Mouse (Mus musculus) brain, embryonic 14.5 days (tissue): ENCODE data around the gene Cyp3a11. TPM values are rescaled to one million over a fixed set of nuclear protein-coding genes. Genes with fewer than 3 reads are reported as not detected.
"Not testable (repeated sequence)": the region's sequence is repeated elsewhere in the genome, so short reads cannot be mapped to it uniquely, and the experiment has no call there.

Experiments used
- DNase-seq: peaks from one replicate; pipeline ENCODE4 v3.0.0-alpha.2; 2011; ENCODE audit warnings: low read depth
- CTCF ChIP-seq: fragments of 200-500 bp; IDR thresholded peaks from 2 replicates; pipeline ENCODE4 v1.5.1; 2012; ENCODE audit warnings: inconsistent platforms, mild to moderate bottlenecking, moderate library complexity, borderline replicate concordance; ENCODE audit not compliant: insufficient read depth, insufficient read length; ENCODE audit errors: extremely low read depth
- POLR2A ChIP-seq: fragments of 200-500 bp; IDR thresholded peaks from 2 replicates; pipeline ENCODE4 v1.6.1; 2012; ENCODE audit warnings: mild to moderate bottlenecking, inconsistent platforms, borderline replicate concordance; ENCODE audit not compliant: poor library complexity, insufficient read depth, insufficient read length, severe bottlenecking; ENCODE audit errors: extremely low read depth
- polyA plus RNA-seq: library from polyadenylated mRNA; depleted of rRNA; stranded (reverse); fragments of >200 nt; gene quantifications from 2 replicates; pipeline ENCODE4 v1.2.3, GENCODE M21; 2012; rRNA removed

Cyp3a11 gene
- not detected in 2 replicates for polyA plus RNA-seq

DNA sequence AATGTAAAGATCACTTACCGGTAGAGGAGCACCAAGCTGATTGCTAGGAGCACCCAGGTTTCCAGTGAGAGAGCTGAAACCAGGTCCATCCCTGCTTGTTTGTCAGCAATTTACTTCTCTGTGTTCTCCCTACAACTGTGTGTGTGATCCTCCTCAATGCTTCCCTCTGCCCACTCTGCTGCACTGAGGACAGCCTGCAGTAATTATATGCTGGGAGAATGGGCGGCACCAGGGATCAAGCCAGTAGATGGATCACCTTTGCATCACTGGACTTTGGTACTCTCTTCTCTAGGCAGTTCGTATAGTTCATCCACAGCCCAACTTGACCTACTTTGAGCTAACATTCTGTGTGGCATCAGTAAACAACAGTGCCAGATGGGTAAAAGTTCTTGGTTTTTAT is at the start of gene Cyp3a11:
Cyp3a11 (minus strand) TSS at position 277 of the 400 bp plus-strand sequence.
- DNase-seq: no peak
- TF ChIP-seq CTCF (no peak), POLR2A (no peak)

DNA sequence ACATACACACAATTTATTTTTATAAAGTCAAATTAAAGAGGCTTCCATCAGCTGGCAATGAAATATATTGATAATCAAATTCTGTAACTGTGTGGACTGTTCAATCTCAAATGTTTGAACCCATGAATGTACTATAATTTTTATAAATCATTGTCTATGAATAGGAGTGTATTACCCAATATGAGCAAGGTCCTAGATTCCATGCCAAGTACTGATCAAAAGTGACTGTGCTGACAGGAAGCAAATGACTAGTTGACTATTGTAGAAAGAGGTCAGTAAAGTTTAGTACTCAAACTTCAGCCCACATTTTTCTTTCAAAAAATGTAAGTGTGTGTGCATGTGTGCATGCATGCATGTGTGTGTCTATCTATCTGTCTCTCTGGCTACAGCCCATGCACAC is 33.1 kb upstream of the Cyp3a11 start:
- no peak for TF ChIP-seq POLR2A
- TF ChIP-seq CTCF: no peak
- DNase-seq: no peak

DNA sequence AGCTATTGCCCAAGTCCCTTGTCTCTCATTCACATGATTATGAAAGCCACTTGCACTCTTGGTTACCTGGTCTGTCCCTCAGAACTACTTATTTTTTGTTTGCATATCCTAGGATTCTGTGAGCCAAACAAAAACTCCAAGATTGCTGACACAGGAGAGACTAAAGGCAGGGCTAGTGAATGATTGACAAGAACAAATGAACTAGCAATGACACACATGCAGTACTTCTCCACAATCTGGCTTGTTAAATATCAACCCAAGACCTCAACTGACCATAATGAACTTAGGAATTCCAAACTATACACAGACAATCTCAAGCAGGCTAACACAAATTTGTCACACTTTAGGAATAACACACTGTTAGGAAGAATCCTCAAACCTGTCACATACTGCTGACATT is 32.0 kb upstream of the Cyp3a11 start:
- TF ChIP-seq CTCF (no peak), POLR2A (no peak)
- no peak for DNase-seq

DNA sequence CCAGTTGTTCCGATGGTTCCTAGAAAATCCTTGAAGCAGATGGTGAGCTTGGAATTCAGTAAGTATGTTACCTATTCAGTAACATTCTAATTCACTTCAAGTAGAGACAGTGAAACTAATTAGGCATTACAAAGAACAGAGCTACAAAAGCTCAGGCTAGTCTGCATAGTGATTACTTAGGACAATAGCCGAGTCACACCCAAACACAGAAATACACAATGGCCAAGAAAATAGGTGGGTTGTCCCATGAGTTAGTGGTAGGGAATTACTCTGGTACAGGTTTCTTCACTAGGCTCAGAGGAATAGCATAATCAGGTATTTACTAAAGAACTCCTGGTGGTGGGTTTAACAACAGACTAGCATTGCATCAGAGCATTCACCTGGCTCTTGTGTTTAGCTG is 27.2 kb upstream of the Cyp3a11 start:
- DNase-seq: not testable (repeated sequence)

DNA sequence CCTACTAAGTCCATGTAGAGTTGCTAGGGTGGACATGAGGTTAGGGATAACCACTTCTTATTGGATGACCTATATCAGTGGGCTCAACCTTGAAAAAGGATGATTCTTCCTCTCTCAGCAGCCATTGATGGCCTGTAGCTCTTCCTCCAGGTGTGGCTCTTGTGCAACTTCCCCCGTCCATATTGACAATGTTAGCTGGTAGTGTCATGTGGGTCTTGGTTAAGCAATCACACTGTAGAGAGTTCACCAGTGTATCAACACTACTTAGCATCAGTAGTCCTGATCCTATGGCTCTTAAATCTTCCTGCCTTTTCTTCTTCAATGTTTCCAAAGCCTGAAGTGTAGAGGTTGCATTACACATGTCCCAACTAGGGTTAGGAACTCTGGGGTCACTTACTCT is 24.8 kb upstream of the Cyp3a11 start:
- no peak for DNase-seq
- no peak for TF ChIP-seq CTCF
- TF ChIP-seq POLR2A: no peak

DNA sequence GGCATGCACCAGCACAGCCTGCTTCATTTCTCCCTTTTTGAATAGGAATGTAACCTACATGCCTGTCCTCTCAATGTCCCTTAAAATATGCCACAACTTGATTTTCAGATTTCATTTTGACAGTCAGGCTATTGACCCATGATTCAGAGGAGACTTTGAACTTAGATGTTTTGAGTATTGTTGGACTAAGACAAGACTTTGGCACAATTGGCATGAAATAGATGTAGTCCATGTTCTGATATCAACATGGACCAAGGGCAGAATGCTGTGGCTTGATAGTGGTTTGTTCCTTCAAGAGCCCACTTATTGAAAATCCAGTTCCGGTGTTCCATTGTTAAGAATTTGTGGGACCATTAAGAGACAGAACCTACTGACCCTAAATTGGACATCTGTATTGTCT is 23.6 kb upstream of the Cyp3a11 start:
- TF ChIP-seq CTCF (no peak), POLR2A (no peak)
- DNase-seq: no peak

DNA sequence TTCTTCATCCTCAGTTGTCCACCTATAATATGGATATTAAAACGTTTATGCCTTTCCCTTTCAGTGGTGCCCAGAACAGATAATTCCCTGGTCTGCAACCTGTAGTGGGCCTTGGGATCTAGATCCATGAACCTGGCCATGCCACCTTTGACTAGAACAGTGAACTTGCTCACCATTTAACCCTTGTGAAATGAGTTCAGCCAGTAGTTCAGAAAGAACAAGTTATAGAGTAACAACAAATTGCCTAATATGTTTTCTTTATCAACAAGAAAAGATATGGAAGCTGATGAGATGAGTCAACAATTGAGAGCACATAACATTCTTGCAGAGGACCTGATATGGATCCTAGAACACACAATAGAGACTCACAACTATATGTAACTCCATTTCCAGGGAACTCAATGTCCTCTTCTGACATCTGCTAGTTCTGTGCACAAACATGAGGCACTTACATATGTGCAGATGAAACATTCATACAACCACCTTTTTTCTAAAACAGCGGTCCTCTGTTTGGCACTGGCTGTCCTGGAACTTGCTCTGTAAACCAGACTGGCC is 20.7 kb upstream of the Cyp3a11 start:
- TF ChIP-seq CTCF: no peak
- no peak for TF ChIP-seq POLR2A
- no peak for DNase-seq

DNA sequence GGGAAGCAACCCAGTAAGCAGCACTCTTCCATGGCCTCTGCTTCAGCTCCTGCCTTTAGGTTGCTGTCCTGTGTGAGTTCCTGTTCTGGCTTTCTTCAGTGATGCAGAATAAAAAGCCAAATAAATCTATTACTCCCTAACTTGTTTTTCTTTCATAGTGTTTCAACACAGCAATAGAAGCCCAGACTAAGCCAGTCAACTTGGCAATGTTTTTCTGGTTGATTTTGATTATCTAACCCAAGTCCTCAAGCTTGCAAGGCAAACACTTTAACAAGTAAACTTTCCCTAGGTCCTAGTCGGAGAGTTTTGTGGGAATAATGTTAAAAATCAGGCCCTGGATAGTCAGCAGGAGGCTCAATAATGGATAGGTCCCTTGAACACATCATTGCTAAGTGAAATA is 17.5 kb upstream of the Cyp3a11 start:
- DNase-seq: no peak
- TF ChIP-seq POLR2A: no peak
- no peak for TF ChIP-seq CTCF

DNA sequence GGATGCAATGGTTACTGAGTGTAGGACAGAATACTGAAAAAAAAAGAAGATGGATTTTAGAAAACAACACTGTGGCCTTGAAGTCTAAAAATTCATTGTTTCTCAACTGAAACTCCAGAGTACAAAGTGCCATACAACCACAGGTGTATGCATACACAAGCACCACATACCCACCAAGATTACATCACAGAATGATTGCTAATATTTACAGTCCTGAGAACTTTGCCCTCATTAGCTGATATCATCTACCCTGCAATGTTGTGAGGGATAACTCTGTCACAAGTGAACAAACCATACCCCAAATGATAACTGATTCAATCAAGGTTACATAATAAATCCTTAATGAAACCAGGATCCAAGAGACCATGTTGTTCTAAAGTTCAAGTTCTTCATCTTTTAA is 1.4 kb upstream of the Cyp3a11 start:
- DNase-seq: no peak
- TF ChIP-seq CTCF (no peak), POLR2A (no peak)

DNA sequence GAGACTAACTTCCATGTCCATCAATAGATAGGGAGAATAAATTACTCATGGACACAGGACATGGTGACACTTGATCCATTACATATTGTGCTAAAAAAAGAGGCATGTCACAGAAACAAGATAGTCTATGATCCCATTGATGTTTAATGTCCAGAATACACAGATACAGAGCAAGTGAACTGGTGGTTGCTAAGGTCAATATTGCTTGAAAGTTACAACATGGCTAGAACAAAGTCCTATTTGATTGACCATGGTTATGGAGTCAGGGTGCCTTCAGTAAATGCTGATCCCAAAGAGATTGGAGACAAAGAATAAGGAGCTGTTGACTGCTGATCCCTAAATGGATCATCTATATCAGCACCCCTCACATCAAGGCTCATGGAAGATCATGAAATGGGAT is 12.3 kb downstream of the Cyp3a11 start:
- not testable (repeated sequence) for DNase-seq

DNA sequence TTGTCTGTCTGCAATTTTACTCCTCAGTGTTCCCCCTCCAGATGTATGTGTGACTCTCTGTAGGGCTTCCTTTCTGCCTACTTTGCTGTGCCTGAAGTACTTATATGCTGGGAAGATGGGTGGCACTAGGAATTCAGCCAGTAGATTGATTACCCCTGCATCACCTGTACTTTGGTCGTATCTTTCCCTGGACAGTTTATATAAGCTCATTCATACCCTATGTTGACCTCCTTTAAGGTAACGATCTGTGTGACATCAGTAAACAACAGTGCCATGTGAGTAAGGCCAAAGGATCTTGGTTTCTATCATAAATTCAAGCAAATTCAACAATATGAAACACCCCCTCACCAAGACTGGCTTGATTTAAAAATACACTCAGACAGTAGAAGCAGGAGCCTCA is 74.0 kb downstream of the Cyp3a11 start, which contains the start of gene Cyp3a44:
Cyp3a44 (minus strand) TSS at position 79 of the 400 bp plus-strand sequence.
- DNase-seq: not testable (repeated sequence)

Other genes with a start within 250 kb of the Cyp3a11 start
- not detected in 2 replicates for gene Cyp3a41a, start 159.8 kb downstream of the Cyp3a11 start, polyA plus RNA-seq
- gene Cyp3a44, start 74.1 kb downstream of the Cyp3a11 start, polyA plus RNA-seq: not detected in 2 replicates
- gene Cyp3a25, start 129.7 kb upstream of the Cyp3a11 start, polyA plus RNA-seq: not detected in 2 replicates
- not detected in 2 replicates for gene Cyp3a59, start 199.3 kb upstream of the Cyp3a11 start, polyA plus RNA-seq